Mouse (Mus musculus): ENCODE results near the gene Mmp17. TPM values are rescaled to one million over a fixed set of nuclear protein-coding genes. Genes with fewer than 3 reads are reported as not detected.
"Not testable (repeated sequence)": the region's sequence is repeated elsewhere in the genome, so short reads cannot be mapped to it uniquely, and the experiment has no call there.

Mmp17 gene
- total and polyA plus RNA-seq, 3 experiments: 0.81 to 2.4 (median 1.1) TPM

DNA sequence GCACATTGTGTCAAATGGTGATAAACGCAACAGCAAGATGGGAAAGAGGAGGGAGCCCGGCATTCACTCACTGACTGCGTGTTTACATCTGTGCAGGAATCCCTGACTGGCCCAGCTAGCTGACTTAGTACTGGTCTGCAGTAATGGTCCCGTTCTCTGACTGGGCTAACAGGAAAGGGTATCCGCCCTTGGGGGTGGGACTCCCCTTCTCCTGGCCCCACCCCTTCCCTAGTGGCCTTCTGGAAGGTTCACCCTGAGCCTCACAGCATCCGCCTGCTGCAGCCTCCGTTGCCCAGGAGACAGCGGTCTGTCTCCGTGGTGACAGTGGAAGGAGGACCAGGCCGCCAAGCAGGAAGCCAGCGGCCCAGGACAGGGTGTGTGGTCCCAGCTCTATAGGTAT lies 6.9 kb downstream of the Mmp17 start:
- DNase-seq: no peak

DNA sequence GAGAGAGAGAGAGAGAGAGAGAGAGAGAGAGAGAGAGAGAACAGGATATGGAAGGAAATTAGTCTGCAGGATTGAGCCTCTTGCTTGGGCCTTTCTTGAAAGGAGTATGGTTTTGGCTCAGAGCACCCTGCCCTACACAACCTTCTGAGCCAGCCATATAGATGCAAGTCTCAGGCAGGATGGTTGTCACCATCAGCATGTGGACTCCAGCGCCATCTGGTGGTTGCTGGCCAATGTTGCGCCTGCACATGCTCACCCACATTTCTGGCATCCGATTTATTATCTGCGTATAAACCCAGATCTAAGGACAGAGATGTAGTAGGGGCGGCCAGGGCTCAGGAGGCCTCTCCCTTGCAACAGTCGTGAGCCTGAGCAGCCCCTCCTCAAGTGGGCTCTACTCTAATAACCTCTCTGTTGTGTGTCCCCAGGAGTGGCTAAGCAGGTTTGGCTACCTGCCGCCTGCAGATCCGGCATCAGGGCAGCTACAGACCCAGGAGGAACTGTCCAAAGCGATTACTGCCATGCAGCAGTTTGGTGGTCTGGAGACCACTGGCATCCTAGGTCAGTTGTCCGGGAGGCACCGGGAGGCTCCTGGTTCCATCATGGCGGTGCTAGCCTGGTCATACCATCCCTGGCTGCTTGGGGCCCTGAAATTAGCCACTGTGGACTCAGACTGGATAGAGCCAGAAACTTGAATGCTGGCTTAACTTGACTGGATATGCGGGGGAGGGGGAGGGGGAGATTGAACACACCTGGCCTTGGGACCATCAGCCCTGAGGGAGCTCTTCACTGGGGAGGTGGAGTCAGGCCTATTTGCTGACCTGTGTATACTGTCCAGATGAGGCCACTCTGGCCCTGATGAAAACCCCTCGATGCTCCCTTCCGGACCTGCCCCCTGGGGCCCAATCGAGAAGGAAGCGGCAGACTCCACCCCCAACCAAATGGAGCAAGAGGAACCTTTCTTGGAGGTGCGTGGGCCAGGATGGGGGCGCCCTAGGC lies 10.4 kb downstream of the Mmp17 start:
- peak; percentile 82 for DNase-seq

DNA sequence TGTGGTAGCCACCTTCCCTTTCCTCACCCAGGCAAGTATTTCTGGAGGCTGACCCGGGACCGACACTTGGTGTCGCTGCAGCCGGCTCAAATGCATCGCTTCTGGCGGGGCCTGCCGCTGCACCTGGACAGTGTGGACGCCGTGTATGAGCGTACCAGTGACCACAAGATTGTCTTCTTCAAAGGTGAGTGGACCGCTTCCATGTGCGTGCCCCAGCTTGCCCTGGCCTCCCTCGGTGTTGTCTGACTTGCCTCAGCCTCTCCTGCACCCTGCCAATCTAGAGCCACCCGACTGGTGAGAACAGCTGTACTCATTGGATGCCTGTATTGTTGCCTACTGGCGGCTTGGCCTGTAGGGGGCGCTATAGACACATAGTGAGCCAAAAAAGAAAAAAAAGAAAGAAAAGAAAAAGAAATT lies 18.1 kb downstream of the Mmp17 start:
- peak; percentile 21 for DNase-seq

DNA sequence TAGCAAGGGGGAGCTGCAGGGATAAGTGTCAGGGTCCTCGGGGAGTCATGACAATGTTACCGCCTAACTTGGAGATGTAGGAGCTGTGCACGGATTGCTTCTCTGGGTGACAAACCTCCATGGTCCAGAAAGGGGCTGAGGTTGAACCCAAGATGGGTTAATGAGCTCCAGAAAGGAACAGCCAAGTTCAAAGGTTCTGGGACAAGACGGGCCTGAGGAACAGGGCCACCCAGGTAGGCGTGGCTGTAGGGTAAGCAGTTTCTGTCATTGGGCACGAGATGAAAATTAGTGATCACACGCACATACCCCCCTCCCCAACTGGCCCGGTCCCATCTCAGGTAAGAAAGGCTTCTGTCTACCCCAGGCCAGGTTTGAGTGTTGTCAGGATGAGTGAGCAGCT lies 23.5 kb downstream of the Mmp17 start:
- no peak for DNase-seq

DNA sequence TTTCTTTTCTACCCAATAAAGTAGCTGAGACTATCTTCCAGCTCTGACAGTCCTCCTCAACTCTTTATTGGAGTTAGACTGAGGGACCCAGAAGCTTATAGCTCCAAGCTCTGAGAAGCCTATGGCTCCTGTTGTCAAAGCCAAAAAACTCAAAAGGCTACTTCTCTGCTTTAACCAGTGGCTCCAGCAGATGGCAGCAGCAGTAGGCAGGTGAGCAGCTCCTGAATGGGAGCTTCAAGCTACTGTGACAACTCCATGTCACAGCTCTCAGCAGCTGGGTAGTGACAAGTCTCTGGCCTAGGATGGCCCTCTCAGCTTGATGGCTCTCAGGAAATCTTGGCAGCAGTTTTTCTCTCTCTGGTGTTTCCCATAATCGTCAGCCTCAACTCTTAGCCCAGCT lies 27.1 kb downstream of the Mmp17 start:
- DNase-seq: peak; percentile 72

DNA sequence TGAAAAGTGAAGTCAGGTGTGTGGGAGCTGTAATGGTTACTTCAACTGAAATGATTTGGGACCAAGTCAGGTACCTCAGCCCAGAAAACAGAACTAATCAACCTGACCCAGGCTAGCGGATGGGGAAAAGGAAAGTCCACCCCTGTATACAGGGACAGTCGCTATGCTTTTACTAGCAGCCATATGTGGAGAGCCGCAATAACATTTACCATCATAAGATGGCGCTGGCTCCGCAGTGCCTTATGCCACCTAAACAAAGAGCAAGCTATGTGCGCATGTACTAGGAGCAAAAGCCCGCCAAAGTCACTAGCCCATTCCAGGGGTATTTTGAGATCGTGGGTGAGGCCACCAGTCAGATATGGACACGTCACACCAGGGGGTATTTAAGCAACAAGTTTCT lies 36.6 kb downstream of the Mmp17 start:
- not testable (repeated sequence) for DNase-seq

DNA sequence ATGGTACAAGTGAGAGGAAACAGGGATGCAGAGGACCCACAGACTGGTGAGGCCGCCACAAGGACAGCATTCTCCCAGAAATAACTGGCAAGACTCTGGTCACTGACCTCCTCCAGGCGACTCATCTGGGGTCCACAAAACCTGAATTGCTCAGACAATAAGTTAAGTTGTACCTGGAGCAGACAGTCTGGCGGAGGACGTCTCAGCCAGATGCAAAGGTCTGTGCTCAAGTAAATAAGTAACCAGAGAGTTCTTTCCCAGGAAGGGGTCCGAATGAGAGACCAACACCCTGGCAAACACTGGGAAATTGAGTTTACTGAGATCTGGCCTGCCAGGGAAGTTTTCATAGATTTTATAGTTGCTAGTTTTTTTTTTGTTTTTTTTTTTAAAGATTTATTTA lies 37.4 kb downstream of the Mmp17 start:
- DNase-seq: no peak

DNA sequence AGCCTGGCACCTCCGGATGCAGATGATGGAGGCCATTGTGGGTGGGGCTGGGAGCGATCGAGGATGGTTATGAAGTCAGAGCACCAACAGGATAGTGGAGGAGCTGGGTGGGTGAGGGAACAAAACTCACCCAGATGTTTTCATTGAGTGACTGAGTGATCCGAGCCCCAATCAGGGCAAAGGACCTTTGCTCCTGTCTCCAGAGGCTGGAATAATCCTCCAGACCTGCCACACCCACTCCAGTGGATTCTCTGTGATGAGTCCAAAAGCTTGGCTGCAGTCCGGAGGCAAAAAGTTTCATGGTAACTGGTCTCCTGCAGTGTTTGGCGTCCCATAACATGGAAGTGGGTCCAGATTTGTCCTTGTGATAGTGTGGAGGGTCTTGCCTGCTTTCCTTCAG lies 42.1 kb downstream of the Mmp17 start:
- DNase-seq: no peak

DNA sequence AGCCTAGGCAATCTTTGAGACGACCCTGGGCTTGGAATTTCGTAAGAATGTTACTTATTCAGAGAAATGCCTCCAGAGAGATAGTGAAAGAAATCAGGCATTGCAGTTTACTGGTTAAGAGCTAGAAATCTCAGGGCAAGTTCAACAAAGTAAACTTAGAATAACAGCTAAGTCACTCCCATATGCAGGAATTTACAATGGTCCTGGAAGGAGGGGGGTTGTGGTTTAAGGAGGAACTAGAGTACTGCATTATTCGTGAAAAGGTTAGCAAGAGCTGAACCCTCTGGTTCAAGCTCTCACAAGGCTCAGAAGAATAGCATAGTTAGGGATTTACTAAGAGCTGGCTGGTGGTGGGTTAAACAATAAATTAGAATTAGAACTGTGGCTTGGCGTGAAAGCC lies 42.6 kb downstream of the Mmp17 start:
- DNase-seq: not testable (repeated sequence)

DNA sequence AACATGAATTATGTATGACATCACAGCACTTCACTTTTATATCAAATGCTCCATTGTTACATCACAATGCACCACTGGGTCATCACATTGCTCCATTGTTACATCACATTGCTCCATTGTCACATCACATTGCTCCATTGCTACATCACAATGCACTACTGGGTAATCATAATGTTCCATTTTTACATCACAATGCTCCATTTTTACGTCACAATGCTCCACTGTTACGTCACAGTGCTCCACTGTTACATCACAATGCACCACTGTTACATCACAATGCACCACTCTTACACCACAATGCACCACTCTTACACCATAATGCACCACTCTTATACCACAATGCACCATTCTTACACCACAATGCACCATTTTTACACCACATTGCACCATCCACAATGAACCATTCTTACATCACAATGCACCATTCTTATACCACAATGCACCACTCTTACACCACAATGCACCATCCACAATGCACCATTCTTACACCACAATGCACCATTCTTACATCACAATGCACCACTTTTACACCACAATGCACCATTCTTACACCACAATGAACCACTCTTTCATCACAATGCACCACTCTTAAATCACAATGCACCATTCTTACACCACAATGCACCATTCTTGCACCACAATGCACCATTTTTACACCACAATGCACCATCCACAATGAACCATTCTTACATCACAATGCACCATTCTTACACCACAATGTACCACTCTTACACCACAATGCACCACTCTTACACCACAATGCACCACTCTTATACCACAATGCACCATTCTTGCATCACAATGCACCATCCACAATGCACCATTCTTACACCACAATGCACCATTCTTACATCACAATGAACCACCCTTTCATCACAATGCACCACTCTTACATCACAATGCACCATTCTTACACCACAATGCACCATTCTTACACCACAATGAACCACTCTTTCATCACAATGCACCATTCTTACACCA lies 48.6 kb downstream of the Mmp17 start:
- not testable (repeated sequence) for DNase-seq

DNA sequence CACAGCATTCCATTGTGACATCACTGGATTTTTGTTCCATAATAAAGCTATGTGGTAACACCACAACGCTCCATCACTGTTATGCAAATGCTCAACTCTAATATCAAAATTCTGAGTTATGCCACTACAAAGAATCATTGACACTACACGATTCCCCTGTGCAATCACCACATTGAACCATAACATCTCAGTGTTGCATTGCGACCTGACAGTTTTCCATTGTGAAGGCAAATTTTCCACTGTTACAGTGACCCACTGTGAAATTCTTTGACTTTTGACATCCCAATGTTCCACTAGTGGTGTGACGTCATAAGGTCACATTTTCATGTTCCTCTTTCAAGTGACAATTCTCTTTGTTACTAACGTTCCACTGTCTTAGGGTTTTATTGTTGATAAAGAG lies 66.9 kb downstream of the Mmp17 start:
- no peak for DNase-seq

DNA sequence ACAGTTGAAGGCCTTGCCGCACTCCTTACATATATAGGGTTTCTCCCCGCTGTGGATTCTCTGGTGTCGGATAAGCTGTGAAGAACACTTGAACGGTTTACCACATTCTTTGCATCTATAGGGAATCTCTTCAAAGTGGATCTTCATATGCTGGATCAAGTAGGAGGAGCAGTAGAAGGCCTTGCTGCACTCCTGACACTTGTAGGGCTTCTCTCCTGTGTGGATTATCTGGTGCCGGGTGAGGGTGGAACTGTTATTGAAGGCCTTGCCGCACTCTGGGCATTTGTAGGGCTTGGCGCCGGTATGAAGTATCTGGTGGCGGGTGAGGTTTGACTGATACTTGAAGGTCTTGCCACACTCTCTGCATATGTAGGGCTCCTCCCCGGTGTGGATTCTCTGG lies 73.0 kb downstream of the Mmp17 start:
- DNase-seq: no peak

DNA sequence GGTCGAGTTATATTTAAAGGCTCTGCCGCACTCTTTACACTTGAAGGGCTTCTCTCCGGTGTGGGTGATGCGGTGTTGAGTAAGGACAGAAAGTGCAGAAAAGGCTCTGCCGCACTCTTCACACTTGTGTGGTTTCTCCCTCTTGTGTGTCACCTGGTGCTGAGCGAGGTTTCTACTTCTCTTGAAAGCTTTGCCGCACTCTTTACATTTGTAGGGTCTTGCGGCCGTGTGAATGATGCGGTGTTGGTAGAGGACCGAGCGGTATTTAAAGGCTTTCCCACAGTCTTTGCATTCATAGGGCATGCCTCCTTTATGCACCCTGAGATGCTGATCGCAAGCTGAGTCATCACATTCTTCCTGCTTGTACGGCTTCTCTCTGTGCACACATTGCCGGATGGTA lies 74.0 kb downstream of the Mmp17 start:
- no peak for DNase-seq

Other genes with a start within 250 kb of the Mmp17 start
- 10 to 100 TPM; 39.7 to 45.7 TPM for gene Sfswap, start 82.9 kb upstream of the Mmp17 start, total RNA-seq (2021)
- 98.1 and 108 TPM in 2 replicates for gene Sfswap, start 82.9 kb upstream of the Mmp17 start, polyA plus RNA-seq (2012; rRNA removed)
- 1 to 10 TPM; 2.5 to 4.1 TPM for gene Zfp11, start 85.9 kb downstream of the Mmp17 start, total RNA-seq (2021)
- gene Zfp11, start 85.9 kb downstream of the Mmp17 start, polyA plus RNA-seq (2012; rRNA removed): 0.89 and 0.94 TPM in 2 replicates
- gene Sept14, start 124.3 kb downstream of the Mmp17 start, total RNA-seq (2021): under 1 TPM in 1 of 2 experiments, not detected in 1; 0.46 TPM
- gene Sept14, start 124.3 kb downstream of the Mmp17 start, polyA plus RNA-seq (2012; rRNA removed): not detected in 2 replicates
- 10 to 100 TPM; 88.0 to 94.4 TPM for gene Mrps17, start 131.3 kb downstream of the Mmp17 start, total RNA-seq (2021)
- gene Mrps17, start 131.3 kb downstream of the Mmp17 start, polyA plus RNA-seq (2012; rRNA removed): 52.1 and 61.4 TPM in 2 replicates
- 100 to 1,000 TPM; 121 to 123 TPM for gene Nipsnap2, start 140.9 kb downstream of the Mmp17 start, total RNA-seq (2021)
- gene Nipsnap2, start 140.9 kb downstream of the Mmp17 start, polyA plus RNA-seq (2012; rRNA removed): 35.0 and 44.8 TPM in 2 replicates
- 10 to 100 TPM; 20.8 to 23.4 TPM for gene Psph, start 203.3 kb downstream of the Mmp17 start, total RNA-seq (2021)
- 48.7 and 49.3 TPM in 2 replicates for gene Psph, start 203.3 kb downstream of the Mmp17 start, polyA plus RNA-seq (2012; rRNA removed)